Mouse (Mus musculus) lung, postnatal 4 days (tissue): ENCODE data around the gene Hhipl1.

Source experiments
- DNase-seq, 2 experiments: peaks; one replicate each; pipeline ENCODE4 v3.0.0; 2021

Gene Hhipl1

DNA sequence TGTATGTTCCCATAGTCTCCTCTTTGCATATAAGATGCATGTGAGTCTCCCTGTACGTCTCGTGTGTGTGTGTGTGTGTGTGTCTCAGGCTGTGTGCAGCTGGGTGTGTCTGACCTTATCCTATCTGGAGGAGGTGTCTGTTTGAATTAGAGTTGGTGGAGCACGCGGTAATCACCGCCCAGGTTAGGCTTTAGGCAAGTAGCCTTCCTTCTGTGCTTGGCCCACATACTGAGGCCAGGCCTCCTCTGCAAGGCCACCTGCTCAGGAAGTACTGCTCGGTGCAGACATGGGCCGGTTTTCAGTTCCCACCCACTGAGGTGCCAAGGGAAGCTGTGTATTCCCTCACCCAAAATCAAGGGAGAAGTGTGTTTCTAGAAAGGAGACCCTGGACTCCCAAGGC lies 59.8 kb downstream of the Hhipl1 start:
- peak in 1 of 2 experiments; percentile 32 for DNase-seq

DNA sequence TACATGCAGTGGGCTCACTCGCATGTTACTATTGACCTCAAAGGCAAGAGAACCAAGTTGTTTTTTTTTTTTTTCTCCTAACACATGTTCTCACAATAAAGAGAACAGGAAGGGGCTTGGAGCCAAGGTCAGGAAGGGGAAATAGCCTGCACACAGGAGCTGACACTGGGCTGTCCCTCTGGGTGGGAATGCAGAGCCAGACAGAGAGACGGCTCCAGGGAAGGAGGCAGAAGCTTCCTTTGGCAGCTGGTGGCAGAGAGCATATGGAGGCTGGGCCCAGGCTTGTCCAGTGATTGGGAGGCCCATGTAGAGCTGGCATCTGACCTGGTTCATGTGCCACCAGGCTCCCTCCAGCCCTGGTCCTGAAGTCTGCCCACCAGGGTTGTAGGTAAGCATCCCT lies 61.8 kb downstream of the Hhipl1 start:
- DNase-seq: peak; percentile 37 to 71

DNA sequence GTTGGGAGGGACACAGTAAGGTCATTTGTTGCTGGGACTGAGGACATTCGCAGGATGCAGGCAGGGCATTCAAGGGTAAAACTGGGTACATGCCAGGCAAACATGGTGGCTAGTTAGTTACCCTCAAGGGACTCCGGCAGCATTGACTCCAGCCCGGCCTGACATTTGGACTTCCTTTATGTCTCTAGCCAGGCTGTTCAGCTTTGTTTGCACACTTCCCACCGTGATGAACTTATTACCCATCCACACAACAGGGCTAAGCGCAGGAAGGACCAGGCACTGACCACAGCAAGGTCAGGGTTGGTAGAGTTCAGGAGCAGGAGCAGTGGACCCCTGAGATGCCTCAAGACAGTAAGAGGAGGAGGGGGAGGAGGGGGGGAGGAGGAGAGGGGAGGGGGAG lies 62.9 kb downstream of the Hhipl1 start:
- no peak for DNase-seq

DNA sequence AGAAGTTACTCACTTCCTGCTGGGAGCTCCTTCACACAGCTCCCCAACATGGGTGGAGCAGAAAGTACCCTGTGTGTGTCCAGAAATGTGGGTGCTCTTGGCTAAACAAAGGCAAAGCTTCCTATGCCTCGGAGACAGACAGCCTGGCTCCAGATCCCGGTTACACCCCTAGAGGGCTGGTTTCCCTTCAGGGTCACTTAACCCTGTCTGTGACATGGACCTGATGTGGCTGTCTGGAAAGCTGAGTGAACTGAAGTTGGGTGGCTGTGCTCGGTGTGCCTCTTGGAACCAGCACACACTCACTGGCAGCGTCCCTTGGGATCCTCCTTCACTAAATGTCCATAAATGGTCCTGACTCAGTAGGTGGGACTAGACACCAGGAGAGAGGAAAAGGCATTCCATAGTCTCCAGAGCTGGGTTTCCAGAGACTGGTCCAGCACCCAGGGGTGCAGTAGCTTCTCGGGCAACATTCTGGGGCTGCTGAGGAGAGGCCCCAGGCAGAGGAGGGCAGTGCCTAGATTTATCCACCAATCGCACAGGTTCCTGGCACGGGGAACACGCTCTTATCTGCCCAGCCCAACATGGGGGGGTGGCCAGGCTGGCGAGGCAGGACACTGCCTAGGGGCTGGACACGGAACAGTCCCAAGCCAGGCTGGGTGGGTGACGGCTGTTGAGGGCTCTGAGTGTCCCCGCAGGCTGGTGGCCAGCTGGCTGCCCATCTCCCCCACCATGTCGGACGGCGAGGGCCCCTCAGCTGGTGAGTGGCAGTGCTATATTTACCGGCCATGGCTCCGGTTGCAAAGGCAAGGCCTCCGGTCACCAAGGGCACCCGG lies 64.7 kb downstream of the Hhipl1 start, which contains the start of gene Eml1:
TSS of gene Eml1 (plus strand) at position 362 of the 833 bp plus-strand sequence.
- DNase-seq: peak; percentile 78 to 85

DNA sequence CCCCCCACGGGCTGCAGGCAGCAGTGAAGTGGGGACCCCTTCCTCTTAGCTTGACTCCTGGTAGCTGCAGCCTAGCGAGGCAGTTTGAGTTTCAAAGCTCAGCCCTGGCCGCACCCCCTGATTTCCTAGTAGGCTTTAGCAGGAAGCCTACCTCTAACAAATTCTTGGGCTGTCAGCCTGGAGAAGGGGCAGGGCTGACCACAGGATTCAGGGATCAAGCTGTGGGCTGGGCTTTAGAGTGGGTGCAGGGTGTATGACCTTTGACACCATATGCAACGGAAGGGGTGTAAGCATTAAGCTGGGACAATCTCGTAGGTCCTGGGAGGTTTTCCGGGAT lies 65.3 kb downstream of the Hhipl1 start:
- DNase-seq: peak in 1 of 2 experiments; percentile 40

DNA sequence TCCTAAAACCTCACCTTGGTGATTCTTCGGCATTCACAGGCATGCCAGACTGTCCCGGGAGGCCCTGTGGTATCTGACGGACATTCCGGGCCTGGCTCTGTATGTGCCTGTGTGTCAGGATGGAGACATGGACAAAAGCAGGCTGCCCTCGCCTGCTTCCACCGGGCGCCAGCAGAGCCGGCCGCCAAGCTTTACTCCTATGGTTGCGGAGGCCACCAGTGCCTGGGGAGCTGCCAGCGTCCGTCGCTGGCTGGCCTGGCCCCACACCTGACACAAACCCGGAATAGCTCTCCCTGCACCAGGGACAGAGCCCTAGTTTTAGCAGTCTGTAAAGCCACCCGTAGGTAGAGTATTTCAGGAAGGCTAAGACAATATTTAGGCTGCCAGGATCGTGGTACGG lies 66.2 kb downstream of the Hhipl1 start:
- DNase-seq: no peak

DNA sequence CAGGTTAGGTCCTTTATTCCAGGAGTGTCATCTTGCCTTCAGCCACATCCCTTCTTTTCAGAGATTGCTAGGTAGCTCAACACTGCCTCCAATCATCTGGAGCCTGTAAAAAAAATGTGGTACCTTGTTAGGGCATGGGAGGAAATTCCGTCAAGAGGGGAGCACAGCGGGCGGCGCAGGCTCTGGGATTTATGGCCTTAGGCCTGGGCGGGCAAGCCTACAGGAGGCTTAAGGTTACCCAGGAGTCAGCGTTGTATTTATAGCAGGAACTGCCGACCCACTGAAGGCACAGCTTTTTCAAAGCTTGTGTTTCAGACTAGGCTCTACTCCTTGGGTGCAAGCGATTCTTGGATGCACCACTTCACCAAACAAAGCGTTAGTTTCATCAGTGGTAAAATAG lies 67.5 kb downstream of the Hhipl1 start:
- no peak for DNase-seq

DNA sequence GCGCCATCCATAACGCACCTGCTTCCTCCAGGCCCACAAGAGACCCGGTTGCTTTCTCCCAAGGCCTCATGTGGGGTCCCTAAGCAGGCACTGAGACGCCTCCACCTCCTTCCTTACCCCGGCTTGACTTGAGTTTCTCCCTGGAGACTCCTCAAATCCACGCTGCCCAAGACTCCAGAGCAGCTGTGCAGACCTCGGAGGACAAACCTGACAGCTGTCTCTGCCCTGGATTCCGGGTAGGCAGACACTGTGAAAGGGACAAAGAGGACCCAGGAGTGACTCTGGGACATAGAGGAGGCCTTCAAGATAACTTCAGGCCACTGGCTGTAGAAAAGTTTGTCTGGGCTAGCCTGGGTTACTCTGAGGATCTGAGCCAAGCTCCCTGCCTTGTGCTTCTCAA lies 68.6 kb downstream of the Hhipl1 start:
- no peak for DNase-seq

DNA sequence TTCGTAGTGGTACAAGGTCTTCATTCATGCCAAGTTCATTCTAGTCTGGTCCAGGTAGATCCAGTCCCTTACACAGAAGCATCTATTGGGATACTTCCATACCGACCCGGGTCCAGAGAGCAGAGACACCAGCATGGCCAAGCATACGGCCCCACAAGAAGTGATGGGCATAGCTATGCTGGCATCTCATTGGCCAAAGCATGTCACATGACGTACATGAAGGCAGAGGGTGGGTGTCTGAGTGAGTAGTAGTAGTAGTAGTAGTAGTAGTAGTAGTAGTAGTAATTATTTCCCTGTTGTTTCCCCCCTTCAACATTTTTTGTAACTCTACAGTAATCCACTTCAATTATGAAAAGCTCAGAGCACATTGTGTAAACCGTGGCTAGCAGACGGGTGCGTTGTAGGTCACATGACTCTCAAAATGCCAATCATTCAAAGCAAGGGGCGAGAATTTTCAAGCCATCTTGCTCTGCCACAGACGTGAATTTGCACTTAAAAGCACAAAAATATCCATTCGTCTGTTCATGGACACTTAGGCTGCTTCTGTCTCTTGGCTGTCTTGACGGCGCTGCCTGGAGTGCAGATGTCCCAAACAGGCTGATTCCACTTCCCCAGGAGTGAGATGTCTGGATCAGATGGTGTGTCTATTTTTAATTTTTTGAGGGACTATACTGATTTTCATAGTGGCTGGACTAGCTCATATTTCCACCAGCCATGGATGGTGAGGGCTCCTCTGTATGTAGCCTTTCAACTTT lies 72.5 kb downstream of the Hhipl1 start:
- DNase-seq: no peak
